Mouse (Mus musculus): Measurements from ENCODE around the gene Zfp808. TPM values are rescaled to one million over a fixed set of nuclear protein-coding genes. Genes with fewer than 3 reads are reported as not detected.
"Not testable (repeated sequence)": the region's sequence is repeated elsewhere in the genome, so short reads cannot be mapped to it uniquely, and the experiment has no call there.

Gene Zfp808
- polyA plus RNA-seq (2015; fragmentation: Nextera tagmentation; extraction: Ambion mirVana) = 12.3 and 12.7 TPM in 2 replicates

DNA sequence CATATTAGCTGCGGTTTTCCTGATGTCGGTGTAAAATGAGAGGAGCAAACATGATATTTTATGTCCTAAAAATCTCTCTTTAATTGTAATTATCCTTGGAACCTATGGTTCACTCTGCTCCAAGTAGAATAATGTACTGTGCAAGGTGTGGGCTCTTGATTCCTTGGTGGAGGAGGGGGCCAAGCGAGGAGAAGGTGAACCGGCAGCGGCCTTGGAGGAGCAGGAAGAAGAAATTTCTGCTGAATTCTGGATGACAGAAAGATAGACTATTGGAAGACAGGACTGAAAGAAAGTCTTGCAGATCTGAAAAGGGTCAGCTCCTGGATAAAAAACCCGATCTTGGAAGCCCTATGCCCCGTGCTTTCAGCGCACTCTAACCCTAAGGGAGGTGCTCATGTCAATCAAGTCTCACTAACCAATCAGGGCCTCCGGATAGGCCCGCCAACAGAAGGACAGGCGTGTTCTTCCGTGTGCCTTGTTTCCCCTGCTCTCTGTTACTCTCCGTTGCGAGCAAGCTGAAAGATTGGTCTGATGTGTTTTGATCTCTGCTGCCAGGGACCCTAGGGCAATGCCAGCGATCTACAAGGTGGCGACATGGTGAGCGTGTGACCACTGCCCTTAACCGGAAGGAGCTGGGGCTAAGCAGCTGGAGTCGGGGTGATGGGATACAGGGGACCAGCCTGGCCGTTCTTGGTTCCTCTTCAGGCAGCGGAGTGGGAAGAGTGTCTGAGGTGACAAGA is at the start of gene Zfp808:
Gene Zfp808, plus strand, starts transcription at position 455 of the 740 bp plus-strand sequence.
- peak within 1 kb of the TSS; percentile 49 for H3K4me2 ChIP-seq (replicated peaks; ENCODE audit: low read depth, low read length)
- WGBS = 2% methylated on average over 19 of the region's 21 CpGs
- peak within 1 kb of the TSS; percentile 77 for H3K9ac ChIP-seq (replicated peaks; ENCODE audit: low read length)
- not testable (repeated sequence) for H3K9me3 ChIP-seq (ENCODE audit: low read length); H3K4me1 ChIP-seq (ENCODE audit: insufficient read depth, low read length); H3K27me3 ChIP-seq (ENCODE audit: insufficient read depth, low read length); H3K36me3 ChIP-seq (ENCODE audit: insufficient read depth, low read length)
- H3K27ac ChIP-seq (ENCODE audit: low read length) = peak within 1 kb of the TSS; percentile 56; the same call in 1 of the 2 replicates
- H3K4me3 ChIP-seq (ENCODE audit: low read length) = peak within 1 kb of the TSS; percentile 69
- peak; percentile 86; the same call in 1 of the 2 replicates for ATAC-seq (ENCODE audit: low FRiP score, low TSS enrichment)

- not testable (repeated sequence) for H3K9ac ChIP-seq (replicated peaks; ENCODE audit: low read length); H3K36me3 ChIP-seq (ENCODE audit: insufficient read depth, low read length); H3K4me2 ChIP-seq (replicated peaks; ENCODE audit: low read depth, low read length); H3K27me3 ChIP-seq (ENCODE audit: insufficient read depth, low read length); H3K9me3 ChIP-seq (ENCODE audit: low read length); H3K4me1 ChIP-seq (ENCODE audit: insufficient read depth, low read length); H3K4me3 ChIP-seq (ENCODE audit: low read length); ATAC-seq (ENCODE audit: low FRiP score, low TSS enrichment); H3K27ac ChIP-seq (ENCODE audit: low read length)
- WGBS = 73% methylated on average over 4 of the region's 4 CpGs
Measured at GRCm38 (mm10) chr13:62098786-62099185, 30.9 kb upstream of the Zfp808 start.

DNA sequence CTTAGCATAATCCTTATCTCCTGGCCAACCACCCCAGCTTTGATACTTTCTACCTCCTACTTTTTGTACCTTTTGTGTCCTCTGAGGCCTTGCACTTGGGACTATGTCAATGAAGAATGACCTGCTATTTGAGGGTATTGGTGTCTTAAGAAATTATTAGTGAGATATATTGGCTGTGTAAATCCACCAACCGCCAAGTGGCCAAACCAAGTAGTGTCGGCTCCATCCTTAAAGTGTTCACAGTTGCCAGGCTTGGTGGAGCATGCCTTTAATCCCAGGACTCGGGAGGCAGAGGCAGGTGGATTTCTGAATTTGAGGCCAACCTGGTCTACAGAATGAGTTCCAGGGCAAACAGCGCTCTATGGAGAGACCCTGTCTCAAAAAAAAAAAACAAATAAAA is 30.2 kb upstream of the Zfp808 start:
- not testable (repeated sequence) for H3K4me2 ChIP-seq (replicated peaks; ENCODE audit: low read depth, low read length); H3K9ac ChIP-seq (replicated peaks; ENCODE audit: low read length); H3K27me3 ChIP-seq (ENCODE audit: insufficient read depth, low read length); H3K4me3 ChIP-seq (ENCODE audit: low read length); H3K4me1 ChIP-seq (ENCODE audit: insufficient read depth, low read length); H3K27ac ChIP-seq (ENCODE audit: low read length); ATAC-seq (ENCODE audit: low FRiP score, low TSS enrichment); H3K9me3 ChIP-seq (ENCODE audit: low read length); H3K36me3 ChIP-seq (ENCODE audit: insufficient read depth, low read length)
- 89% methylated on average over 4 of the region's 4 CpGs for WGBS

DNA sequence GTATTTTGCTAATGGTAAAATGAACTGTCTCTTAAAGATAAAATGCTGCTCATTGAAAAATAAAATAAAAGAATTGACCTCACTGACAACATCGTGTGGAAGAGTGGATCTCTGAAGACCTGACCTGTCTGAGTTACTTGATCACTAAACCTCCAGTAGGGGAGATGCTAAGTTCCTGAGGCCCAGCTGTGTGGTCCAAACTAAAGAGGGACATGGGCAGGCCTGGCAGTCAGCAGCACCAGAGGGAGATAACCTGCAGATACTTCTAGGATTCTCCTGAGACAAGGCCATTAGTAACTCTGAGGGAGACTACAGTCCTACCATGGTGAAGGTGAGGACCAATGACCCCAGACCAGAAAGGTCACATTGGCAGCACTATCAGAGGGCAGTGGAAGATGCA is 27.3 kb upstream of the Zfp808 start:
- not testable (repeated sequence) for H3K27me3 ChIP-seq (ENCODE audit: insufficient read depth, low read length); H3K27ac ChIP-seq (ENCODE audit: low read length); H3K9me3 ChIP-seq (ENCODE audit: low read length); H3K4me3 ChIP-seq (ENCODE audit: low read length); H3K4me2 ChIP-seq (replicated peaks; ENCODE audit: low read depth, low read length); H3K9ac ChIP-seq (replicated peaks; ENCODE audit: low read length); H3K36me3 ChIP-seq (ENCODE audit: insufficient read depth, low read length); ATAC-seq (ENCODE audit: low FRiP score, low TSS enrichment); H3K4me1 ChIP-seq (ENCODE audit: insufficient read depth, low read length)
- 81% methylated on average over 1 of the region's 1 CpGs for WGBS

DNA sequence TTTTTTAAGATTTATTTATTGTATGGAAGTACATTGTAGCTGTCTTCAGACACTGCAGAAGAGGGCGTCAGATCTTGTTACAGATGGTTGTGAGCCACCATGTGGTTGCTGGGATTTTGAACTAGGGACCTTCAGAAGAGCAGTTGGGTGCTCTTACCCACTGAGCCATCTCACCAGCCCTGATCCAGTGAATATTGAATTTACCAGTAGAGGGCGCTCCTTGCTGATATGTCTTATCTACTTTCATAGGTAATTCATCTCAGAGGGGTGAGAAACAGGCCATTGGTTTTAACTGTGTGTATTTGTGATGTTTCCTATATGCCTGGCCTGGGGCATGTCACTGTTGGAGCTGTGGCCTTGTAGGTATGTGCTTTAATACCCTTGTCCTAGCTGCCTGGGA is 13.8 kb upstream of the Zfp808 start:
- not testable (repeated sequence) for H3K9me3 ChIP-seq (ENCODE audit: low read length); H3K4me2 ChIP-seq (replicated peaks; ENCODE audit: low read depth, low read length); H3K4me1 ChIP-seq (ENCODE audit: insufficient read depth, low read length); H3K9ac ChIP-seq (replicated peaks; ENCODE audit: low read length); H3K27ac ChIP-seq (ENCODE audit: low read length); H3K27me3 ChIP-seq (ENCODE audit: insufficient read depth, low read length); H3K4me3 ChIP-seq (ENCODE audit: low read length); H3K36me3 ChIP-seq (ENCODE audit: insufficient read depth, low read length); ATAC-seq (ENCODE audit: low FRiP score, low TSS enrichment)
- WGBS = 37% methylated on average over 2 of the region's 2 CpGs

DNA sequence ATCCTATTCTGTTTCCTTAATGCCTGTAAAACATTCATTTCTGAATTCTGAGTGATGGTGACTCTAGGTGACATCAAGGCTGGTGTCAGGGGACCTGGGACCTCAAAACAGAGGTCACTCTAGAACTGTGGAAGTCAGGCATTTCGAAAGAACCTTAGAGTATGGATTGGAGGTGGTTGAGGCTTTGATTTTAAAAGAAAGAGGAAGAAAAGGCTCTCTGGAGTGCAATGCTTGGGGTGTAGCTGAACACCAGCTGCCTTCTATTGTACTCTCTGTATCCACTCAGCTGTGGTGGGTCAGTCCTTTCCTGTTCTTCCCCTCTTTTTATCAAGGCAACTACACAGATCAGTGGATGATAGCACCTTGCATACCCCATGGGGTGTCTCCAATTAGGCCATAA is 8.1 kb upstream of the Zfp808 start:
- not testable (repeated sequence) for H3K4me1 ChIP-seq (ENCODE audit: insufficient read depth, low read length); ATAC-seq (ENCODE audit: low FRiP score, low TSS enrichment); H3K4me2 ChIP-seq (replicated peaks; ENCODE audit: low read depth, low read length); H3K27ac ChIP-seq (ENCODE audit: low read length); H3K27me3 ChIP-seq (ENCODE audit: insufficient read depth, low read length); H3K36me3 ChIP-seq (ENCODE audit: insufficient read depth, low read length); H3K9me3 ChIP-seq (ENCODE audit: low read length); H3K4me3 ChIP-seq (ENCODE audit: low read length); H3K9ac ChIP-seq (replicated peaks; ENCODE audit: low read length)
- 57% methylated on average over 1 of the region's 1 CpGs for WGBS

GRCm38 (mm10) chr13:62181835-62182755 is 52.4 kb downstream of the Zfp808 start:
- 82% methylated on average over 2 of the region's 2 CpGs for WGBS
- ATAC-seq (ENCODE audit: low FRiP score, low TSS enrichment); H3K4me1 ChIP-seq (ENCODE audit: insufficient read depth, low read length); H3K27ac ChIP-seq (ENCODE audit: low read length); H3K9me3 ChIP-seq (ENCODE audit: low read length); H3K27me3 ChIP-seq (ENCODE audit: insufficient read depth, low read length); H3K9ac ChIP-seq (replicated peaks; ENCODE audit: low read length); H3K4me2 ChIP-seq (replicated peaks; ENCODE audit: low read depth, low read length); H3K36me3 ChIP-seq (ENCODE audit: insufficient read depth, low read length); H3K4me3 ChIP-seq (ENCODE audit: low read length): not testable (repeated sequence)

DNA sequence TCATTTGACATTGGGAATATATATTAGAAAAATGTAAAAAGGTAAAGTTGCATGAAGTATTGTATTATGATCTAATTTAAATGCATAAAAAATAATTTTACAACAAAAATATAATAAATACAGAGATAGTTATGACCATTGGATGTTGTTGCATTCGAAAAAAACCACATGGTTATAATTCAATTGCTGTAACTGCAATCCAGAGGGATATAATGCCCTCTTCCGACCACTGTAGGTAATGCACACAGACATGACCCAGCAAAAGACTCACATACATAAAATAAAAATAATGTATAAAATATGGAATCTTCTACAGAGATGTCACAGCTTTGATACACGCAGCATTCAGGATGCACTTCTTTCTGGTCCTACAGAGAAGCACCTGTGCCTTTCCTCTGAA is 115.6 kb downstream of the Zfp808 start:
- Histone ChIP-seq H3K36me3 (ENCODE audit: insufficient read depth, low read length) (no peaks in the 10 kb centered on the region), H3K4me2 (replicated peaks; ENCODE audit: low read depth, low read length) (no peak overlapping the region), H3K27me3 (ENCODE audit: insufficient read depth, low read length) (no peaks in the 10 kb centered on the region), H3K4me3 (ENCODE audit: low read length) (no peak overlapping the region), H3K27ac (ENCODE audit: low read length) (no peak overlapping the region), H3K4me1 (ENCODE audit: insufficient read depth, low read length) (no peaks in the 10 kb centered on the region), H3K9me3 (ENCODE audit: low read length) (no peaks in the 10 kb centered on the region), H3K9ac (replicated peaks; ENCODE audit: low read length) (no peak overlapping the region)
- no peak for ATAC-seq (ENCODE audit: low FRiP score, low TSS enrichment)
- WGBS = 48% methylated on average over 3 of the region's 3 CpGs

GRCm38 (mm10) chr13:62255226-62255625 is 125.5 kb downstream of the Zfp808 start:
- H3K27ac ChIP-seq (ENCODE audit: low read length); H3K36me3 ChIP-seq (ENCODE audit: insufficient read depth, low read length); H3K4me1 ChIP-seq (ENCODE audit: insufficient read depth, low read length); H3K4me3 ChIP-seq (ENCODE audit: low read length); H3K27me3 ChIP-seq (ENCODE audit: insufficient read depth, low read length); ATAC-seq (ENCODE audit: low FRiP score, low TSS enrichment); H3K9ac ChIP-seq (replicated peaks; ENCODE audit: low read length); H3K9me3 ChIP-seq (ENCODE audit: low read length); H3K4me2 ChIP-seq (replicated peaks; ENCODE audit: low read depth, low read length): not testable (repeated sequence)
- WGBS = 77% methylated on average over 9 of the region's 9 CpGs

DNA sequence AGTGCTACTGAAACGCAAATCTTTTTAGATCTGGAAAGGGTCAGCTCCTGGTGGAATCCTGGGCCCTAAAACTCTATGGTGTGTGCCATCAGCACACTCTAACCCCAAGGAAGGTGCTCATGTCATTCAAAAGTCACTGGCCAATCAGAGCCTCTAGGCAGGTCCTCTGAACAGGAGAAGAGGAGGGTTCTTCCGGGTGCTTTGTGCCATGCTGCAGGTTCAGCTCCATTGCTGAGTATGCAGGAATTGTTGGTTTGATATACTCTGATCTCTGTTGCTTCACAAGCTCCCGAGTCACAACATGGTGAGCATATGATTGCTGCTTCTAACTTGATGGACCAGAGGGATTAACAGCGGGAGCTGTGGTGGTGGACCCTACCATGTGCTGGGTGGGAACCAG is 133.7 kb downstream of the Zfp808 start:
- no peak for ATAC-seq (ENCODE audit: low FRiP score, low TSS enrichment)
- H3K4me3 ChIP-seq (ENCODE audit: low read length) = no peak overlapping the region
- H3K4me2 ChIP-seq (replicated peaks; ENCODE audit: low read depth, low read length) = no peak overlapping the region
- H3K9me3 ChIP-seq (ENCODE audit: low read length) = peaks cover 28% of the 10 kb centered on the region
- 86% methylated on average over 4 of the region's 4 CpGs for WGBS
- H3K27me3 ChIP-seq (ENCODE audit: insufficient read depth, low read length) = no peaks in the 10 kb centered on the region
- no peak overlapping the region for H3K9ac ChIP-seq (replicated peaks; ENCODE audit: low read length)
- no peaks in the 10 kb centered on the region for H3K36me3 ChIP-seq (ENCODE audit: insufficient read depth, low read length)
- no peak overlapping the region for H3K27ac ChIP-seq (ENCODE audit: low read length)
- no peaks in the 10 kb centered on the region for H3K4me1 ChIP-seq (ENCODE audit: insufficient read depth, low read length)
